Mouse (Mus musculus) adrenal gland (tissue): Measurements from ENCODE around the gene Arhgef19.

Experiments
- intact Hi-C: fragments of 180-260 bp; cut with DNase I; formaldehyde crosslinking; loops from one replicate; pipeline ENCODE4 v1.15.1; 2025
- long read RNA-seq, 2 experiments: library from polyadenylated mRNA; unstranded; transcript quantifications; one replicate each; pipeline ENCODE4 v2.0.0; 2020; ENCODE audit warnings: borderline replicate concordance in 1 of 2; ENCODE audit not compliant: insufficient replicate concordance in 1 of 2

Arhgef19 gene
- long read RNA-seq, experiment 1, partial matches to known transcripts: 8 of 18 reads
- long read RNA-seq, experiment 1, other reads (novel, unspliced or antisense): 10 of 18 reads
- long read RNA-seq, experiment 2, partial matches to known transcripts: 10 of 25 reads
- long read RNA-seq, experiment 2, other reads (novel, unspliced or antisense): 15 of 25 reads

GRCm38 (mm10) chr4:141239388-141240125 is at the start of gene Arhgef19:
TSS of gene Arhgef19 (plus strand) at chr4:141239499.
- intact Hi-C loops: no loop called here

GRCm38 (mm10) chr4:141191294-141191693 is 48.0 kb upstream of the Arhgef19 start:
- intact Hi-C loops: no loop called here

DNA sequence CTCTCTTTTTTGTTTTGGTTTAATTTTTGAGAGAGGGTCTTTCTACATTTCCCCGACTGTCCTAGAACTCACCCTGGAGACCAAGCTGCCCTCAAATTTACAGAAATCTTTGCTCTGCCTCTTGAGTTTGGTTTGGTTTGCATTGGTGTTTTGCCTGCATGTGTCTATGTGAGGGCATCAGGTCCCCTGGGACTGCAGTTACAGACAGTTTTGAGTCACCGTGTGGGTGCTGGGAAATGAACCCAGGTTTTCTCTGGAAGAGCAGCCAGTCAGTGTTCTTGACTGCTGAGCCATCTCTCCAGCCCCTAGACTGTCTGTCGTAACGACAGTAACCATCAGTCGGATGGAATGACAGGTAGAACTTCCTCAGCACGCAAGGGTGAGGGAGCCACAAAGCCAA is 44.7 kb upstream of the Arhgef19 start:
- intact Hi-C loops: no loop called here

DNA sequence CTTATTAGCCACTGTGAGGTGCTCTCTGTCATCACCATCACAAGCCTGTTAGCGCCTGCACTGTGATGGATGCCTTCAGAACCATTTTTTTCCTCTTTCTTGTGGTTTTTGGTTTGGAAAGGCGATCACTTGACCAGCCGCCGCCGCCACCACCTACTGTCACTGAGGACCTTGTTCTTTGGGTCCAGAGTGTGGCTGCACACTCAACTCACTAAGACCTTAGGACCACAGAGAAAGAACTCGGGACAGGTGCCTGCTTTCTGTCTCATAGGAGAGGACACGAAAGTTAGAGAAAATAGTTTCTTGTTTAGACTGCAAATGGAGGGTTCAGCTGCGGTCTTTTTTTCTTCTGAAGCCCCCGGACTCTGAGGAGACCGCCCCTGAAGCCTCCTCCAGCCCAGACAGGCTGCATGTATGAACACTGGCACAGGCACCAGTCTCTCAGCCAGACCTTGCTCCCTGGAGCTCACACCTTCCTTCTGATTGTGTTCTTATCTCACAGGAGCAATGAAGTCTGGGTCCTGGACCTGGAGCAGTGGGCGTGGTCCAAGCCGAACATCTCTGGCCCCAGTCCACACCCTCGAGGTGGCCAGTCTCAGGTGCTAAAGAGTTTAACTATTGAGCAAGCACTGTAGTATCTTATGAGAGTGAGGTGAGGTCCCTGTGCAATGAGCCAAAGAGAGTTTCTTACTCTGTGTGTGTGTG is 42.2 kb upstream of the Arhgef19 start:
- intact Hi-C loops: no loop called here

GRCm38 (mm10) chr4:141197686-141198035 is 41.6 kb upstream of the Arhgef19 start:
- intact Hi-C loops: no loop called here

GRCm38 (mm10) chr4:141200906-141201305 is 38.4 kb upstream of the Arhgef19 start:
- intact Hi-C loops: loop anchor here (10.0 kb wide), 1 partner anchor 164 kb away; the partner anchor contains the start of gene Fam131c

- intact Hi-C loops: loop anchor here (10.0 kb wide), 1 partner anchor 163 kb away; the partner anchor contains the start of gene Fam131c
Observed at GRCm38 (mm10) chr4:141202192-141202591, 37.1 kb upstream of the Arhgef19 start.

DNA sequence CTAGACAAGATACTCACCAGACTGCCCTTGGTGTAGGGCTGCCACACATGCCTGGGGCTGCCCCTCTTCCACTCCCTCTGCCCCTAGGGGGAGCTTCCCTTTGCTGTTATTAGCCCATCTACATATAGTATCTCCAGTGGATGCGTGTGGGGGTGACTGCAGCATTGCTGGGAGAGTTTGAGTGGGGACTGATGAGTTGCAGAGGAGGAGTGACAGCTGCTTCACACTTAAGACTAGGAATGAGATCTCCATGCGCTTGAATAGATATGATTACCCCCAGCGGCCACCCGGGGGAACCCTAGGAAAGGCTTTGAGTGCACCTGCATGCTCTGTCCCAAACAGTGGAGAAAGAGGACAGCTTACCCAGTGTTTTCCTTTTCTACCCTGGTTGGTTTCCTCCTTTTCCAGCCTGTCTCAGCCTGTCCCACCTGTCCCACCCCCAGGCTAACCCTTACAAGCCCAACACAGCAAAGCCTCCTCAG is 34.7 kb upstream of the Arhgef19 start:
- intact Hi-C loops: loop anchor here (10.0 kb wide), 1 partner anchor 160 kb away; the partner anchor contains the start of gene Fam131c

GRCm38 (mm10) chr4:141207081-141207480 is 32.2 kb upstream of the Arhgef19 start:
- intact Hi-C loops: loop anchor here (10.0 kb wide), 1 partner anchor 158 kb away; the partner anchor contains the start of gene Fam131c

DNA sequence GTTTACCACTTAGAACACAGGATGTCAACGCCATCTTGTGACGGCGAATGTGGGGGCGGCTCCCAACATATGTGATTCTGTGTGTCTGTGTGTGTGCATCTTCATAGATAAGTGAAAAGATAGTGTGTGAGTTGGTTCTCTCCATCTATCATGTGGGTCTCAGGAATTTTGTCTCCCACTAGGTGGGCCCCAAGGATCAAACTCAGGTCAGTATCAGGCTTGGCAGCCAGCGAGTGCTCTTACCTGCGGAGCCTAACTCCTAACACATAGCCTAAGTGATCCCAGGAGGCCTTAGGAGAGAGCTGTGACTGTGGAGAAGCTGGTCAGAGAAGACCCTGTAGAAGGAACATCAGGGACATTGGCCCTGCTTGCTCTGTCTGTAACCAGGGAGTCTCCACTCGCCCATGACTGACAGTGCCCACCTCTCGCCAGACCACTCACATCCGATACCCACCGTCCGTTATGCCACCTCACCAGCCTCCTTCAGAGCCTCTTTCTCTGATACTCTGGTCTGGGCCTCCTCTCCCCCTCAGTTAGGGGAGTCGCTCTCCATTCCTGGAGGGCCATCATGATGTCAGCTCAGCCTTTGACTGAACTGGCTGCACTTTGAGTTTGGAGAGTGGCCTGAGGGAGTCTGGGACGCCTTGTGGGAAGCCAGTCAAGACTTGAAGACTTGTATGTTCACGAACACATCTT is 28.6 kb upstream of the Arhgef19 start:
- intact Hi-C loops: loop anchor here (5.0 to 10.0 kb wide), 2 partner anchors 57 to 66 kb away; partner anchors contain the start of gene Fbxo42

DNA sequence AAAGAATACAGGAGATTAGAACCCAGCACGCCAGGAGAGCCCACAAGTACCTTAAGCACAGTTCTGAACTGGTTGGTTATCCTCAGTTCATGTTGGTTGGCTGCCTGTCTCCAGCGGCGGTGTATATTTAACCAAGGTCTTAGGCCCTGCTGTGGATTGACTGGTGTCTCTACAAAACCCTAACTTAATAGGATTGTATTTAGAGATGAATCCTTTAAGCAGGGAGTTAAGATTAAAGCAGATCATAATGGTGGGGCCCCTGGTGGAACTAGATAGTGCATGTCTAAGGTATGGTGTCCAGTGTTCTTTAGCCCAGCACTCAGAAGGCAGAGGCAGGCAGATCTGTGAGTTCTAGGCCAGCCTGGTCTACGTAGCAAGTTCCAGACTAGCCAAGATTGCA is 27.7 kb upstream of the Arhgef19 start:
- intact Hi-C loops: loop anchor here (5.0 to 10.0 kb wide), 2 partner anchors 56 to 67 kb away; partner anchors contain the start of gene Fbxo42

GRCm38 (mm10) chr4:141212892-141213291 is 26.4 kb upstream of the Arhgef19 start:
- intact Hi-C loops: loop anchor here (5.0 to 10.0 kb wide), 2 partner anchors 54 to 68 kb away; partner anchors contain the start of gene Fbxo42

- intact Hi-C loops: loop anchor here (5.0 to 10.0 kb wide), 2 partner anchors 54 to 69 kb away; partner anchors contain the start of gene Fbxo42
Observed at GRCm38 (mm10) chr4:141213342-141213741, 26.0 kb upstream of the Arhgef19 start.

DNA sequence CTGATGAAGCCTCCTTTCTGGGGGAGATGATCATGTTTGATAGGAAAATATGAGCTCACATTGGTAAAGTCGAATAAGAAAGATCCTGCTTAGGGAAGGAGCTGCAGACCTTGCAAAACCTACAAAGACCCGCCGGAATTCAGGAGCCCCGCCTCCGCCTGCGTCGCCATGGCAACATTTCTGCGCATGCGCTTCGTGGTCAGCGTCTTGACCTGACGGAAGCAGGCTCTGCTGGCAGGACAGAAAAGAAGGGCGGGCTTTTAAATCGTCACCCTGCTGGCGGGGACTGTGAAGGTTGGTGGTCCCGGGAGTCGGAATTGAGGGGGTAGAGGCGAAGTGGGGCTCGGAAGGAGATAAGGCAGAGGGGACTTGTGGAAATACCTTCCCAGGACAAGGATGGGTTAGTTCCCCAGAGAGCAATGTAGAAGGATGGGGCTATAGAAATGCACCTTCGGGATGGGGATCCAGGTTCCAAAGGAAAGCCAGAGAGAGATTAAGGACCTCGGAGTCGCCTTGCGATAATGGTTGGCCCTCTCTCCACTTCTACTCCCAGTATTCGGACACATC is 25.4 kb upstream of the Arhgef19 start, which contains the start of gene Rsg1:
Gene Rsg1, plus strand, starts transcription at position 187 of the 567 bp plus-strand sequence.
- intact Hi-C loops: loop anchor here (5.0 to 10.0 kb wide), 2 partner anchors 53 to 69 kb away; partner anchors contain the start of gene Fbxo42

DNA sequence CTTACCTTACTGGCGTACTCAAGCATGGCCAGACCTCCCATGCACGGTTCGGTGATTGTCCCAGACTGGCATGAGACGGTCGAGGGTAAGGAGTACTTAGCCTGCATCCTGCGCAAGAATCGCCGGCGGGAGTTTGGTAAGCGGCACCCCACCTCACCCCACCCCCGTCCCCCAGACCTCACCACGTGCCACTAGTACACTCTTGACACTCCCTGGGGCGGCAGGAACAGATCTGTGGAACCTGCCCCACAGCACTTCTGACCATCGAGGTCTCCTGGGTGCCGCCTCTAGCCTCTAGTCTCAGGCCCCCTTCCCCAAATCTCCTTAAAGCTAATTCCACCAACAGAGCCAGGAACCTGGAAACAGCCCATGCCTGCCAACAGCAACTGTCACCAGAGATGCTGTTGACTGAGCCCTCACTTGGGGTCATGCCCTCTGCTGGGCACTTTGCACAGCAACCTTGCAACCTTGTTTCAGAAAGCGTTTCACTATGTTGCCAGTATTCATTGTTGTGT is 24.9 kb upstream of the Arhgef19 start:
- intact Hi-C loops: loop anchor here (5.0 to 10.0 kb wide), 2 partner anchors 53 to 70 kb away; partner anchors contain the start of gene Fbxo42

- intact Hi-C loops: loop anchor here (10.0 kb wide), 1 partner anchor 75 kb away; the partner anchor contains the start of gene Fbxo42
Observed at GRCm38 (mm10) chr4:141219583-141220213, 19.6 kb upstream of the Arhgef19 start.

GRCm38 (mm10) chr4:141221848-141222247 is 17.5 kb upstream of the Arhgef19 start:
- intact Hi-C loops: no loop called here

DNA sequence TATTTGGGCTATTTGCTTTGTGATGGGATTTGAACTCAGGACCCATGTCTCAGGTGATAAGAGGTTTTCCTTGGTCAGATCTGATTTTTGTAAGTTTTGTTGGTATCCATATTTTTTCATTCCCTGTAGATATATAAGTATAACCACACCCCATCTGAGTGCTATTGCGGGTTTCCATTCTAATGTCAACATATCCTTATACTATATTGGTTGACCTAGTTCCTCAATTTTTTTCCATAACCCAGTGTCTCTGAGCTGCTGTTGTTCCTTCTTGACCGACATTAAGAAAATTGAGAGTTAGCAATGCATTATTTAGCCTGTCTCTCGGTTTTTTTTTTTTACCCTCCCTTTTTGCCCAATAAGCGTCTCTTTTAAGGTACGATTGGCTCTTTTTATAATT is 16.5 kb upstream of the Arhgef19 start:
- intact Hi-C loops: no loop called here

GRCm38 (mm10) chr4:141228687-141229086 is 10.6 kb upstream of the Arhgef19 start:
- intact Hi-C loops: no loop called here
